Mouse (Mus musculus) embryonic fibroblast, embryonic 13.5 days (primary cell): ENCODE results near the gene Six2.

Experiments
- CTCF ChIP-seq: IDR thresholded peaks from 2 replicates; pipeline ENCODE4 v1.5.1; 2011; ENCODE audit warnings: mild to moderate bottlenecking, control low read depth, low read length, moderate library complexity, borderline replicate concordance; ENCODE audit not compliant: insufficient read depth
- POLR2A ChIP-seq: IDR thresholded peaks from 2 replicates; pipeline ENCODE4 v1.6.1; 2011; ENCODE audit warnings: low read depth, mild to moderate bottlenecking, control low read depth, low read length, moderate library complexity

- TF ChIP-seq POLR2A (no peak), CTCF (peak; percentile 82)
These were observed 23.3 kb downstream of the Six2 start for GRCm38 (mm10) chr17:85664618-85665320.
